In the genomic region with DNA sequence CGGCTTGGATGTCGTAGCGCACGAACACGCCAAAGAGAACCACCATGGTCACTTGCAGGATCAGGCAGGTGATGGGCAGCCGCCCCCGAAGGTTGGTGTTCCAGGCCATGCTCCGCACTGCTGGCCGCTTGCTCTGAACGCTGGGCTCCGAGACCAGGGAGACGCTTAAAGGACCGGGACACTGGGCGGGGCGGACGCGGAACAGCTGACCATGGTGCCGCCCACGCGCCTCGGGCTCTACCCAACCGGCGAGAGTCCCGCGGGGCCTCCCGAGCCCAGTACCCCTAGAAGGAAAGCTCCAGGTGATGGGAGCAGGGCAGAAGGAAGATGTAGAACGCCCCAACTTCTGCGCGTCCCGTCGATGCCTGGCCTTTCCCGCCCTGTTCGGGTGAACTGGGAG, we compare ENCODE assay signal across 9 mouse cellular contexts. TPM values are rescaled to one million over a fixed set of nuclear protein-coding genes. Genes with fewer than 3 reads are reported as not detected.
DNase-seq lines count a peak whose midpoint lies in the region; ATAC-seq and TF ChIP-seq lines count a peak whose summit lies in the region.
"Had no signal": no experiment of that assay in that cellular context is flagged by ENCODE, and none has a peak within 500 bp of the region (broad histone marks: within the 10 kb centered on the region; RNA-seq: fewer than 3 reads in every experiment).

A gene (minus strand): TSS at position 240 of the 400 bp plus-strand sequence.

- TF ChIP-seq POLR2A in limb, embryonic 14.5 days (IDR thresholded peaks at IDR 0.05; ENCODE audit: borderline replicate concordance, extremely low read depth, insufficient read depth, insufficient read length) = no peak

- H3K27ac ChIP-seq in heart, embryonic 13.5 days (replicated peaks) = no peak within 1 kb of the TSS
- H3K27ac ChIP-seq in limb, embryonic 14.5 days (replicated peaks; ENCODE audit: low read depth, low read length) = no peak within 1 kb of the TSS
- H3K27ac ChIP-seq: macrophage had no signal

- peaks cover 6% of the 10 kb centered on the region; the same call in 1 of the 2 replicates for H3K4me1 ChIP-seq in heart, embryonic 13.5 days
- no peaks in the 10 kb centered on the region; the same call in 1 of the 2 replicates for H3K4me1 ChIP-seq in limb, embryonic 14.5 days (ENCODE audit: control insufficient read depth, insufficient read depth, low read length)

- 5% methylated on average over 33 of the region's 33 CpGs for WGBS in heart, embryonic 13.5 days
- WGBS in limb, embryonic 14.5 days = 11% methylated on average over 33 of the region's 33 CpGs

- H3K9me3 ChIP-seq in heart, embryonic 13.5 days = no peaks in the 10 kb centered on the region
- H3K9me3 ChIP-seq in limb, embryonic 14.5 days (ENCODE audit: control insufficient read depth, low read length) = no peaks in the 10 kb centered on the region

- no peak within 1 kb of the TSS for H3K9ac ChIP-seq in heart, embryonic 13.5 days
- H3K9ac ChIP-seq in limb, embryonic 14.5 days (ENCODE audit: low read depth, low read length, severe bottlenecking) = no peak within 1 kb of the TSS

- H3K27me3 ChIP-seq in heart, embryonic 13.5 days (replicated peaks) = peaks cover 74% of the 10 kb centered on the region
- peaks cover 31% of the 10 kb centered on the region for H3K27me3 ChIP-seq in limb, embryonic 14.5 days (ENCODE audit: control insufficient read depth, insufficient read depth, low read length)

- H3K4me3 ChIP-seq in heart, embryonic 13.5 days = peak within 1 kb of the TSS; percentile 37
- peak within 1 kb of the TSS; percentile 15; the same call in 1 of the 2 replicates for H3K4me3 ChIP-seq in limb, embryonic 14.5 days (replicated peaks; ENCODE audit: low read length)

- ATAC-seq in heart, embryonic 13.5 days (ENCODE audit: extremely low read depth, insufficient number of reproducible peaks, low FRiP score, low TSS enrichment) = no peak
- ATAC-seq in limb, embryonic 14.5 days (ENCODE audit: low FRiP score, low read depth) = no peak

- no peak for DNase-seq in heart, postnatal 25 days (ENCODE audit: low spot score)
- DNase-seq in Muller cell, postnatal 12 days (ENCODE audit: inconsistent ontology term) = peak; percentile 20
- no peak for DNase-seq in gonadal fat pad, adult 2 months (ENCODE audit: low read depth)
- DNase-seq in limb, embryonic 14.5 days (ENCODE audit: low spot score) = no peak
- DNase-seq in layer of hippocampus, postnatal 25 days (ENCODE audit: extremely low spot score in 1 of 2, low spot score in 1 of 2) = no peak
- no peak for DNase-seq in cerebellum, adult 9-11 months
- no peak for DNase-seq in left cerebral cortex, postnatal 25 days (ENCODE audit: low spot score in 2 of 2)

- no peaks in the 10 kb centered on the region for H3K36me3 ChIP-seq in heart, embryonic 13.5 days
- no peaks in the 10 kb centered on the region for H3K36me3 ChIP-seq in limb, embryonic 14.5 days (ENCODE audit: control insufficient read depth, insufficient read depth, low read length)

- intact Hi-C loops in heart, postnatal 25 days (cut with DNase I) = no loop called here
- intact Hi-C loops in left cerebral cortex, postnatal 25 days (cut with DNase I) = no loop called here

- H3K4me2 ChIP-seq in heart, embryonic 13.5 days = peak within 1 kb of the TSS; percentile 62
- H3K4me2 ChIP-seq in limb, embryonic 14.5 days (replicated peaks; ENCODE audit: low read depth, low read length, severe bottlenecking) = peak within 1 kb of the TSS; percentile 32

RNA-seq across cellular contexts. Expression of the gene that starts here (rescaled TPM):
- 0.25 TPM in 1 of 2 replicates, not detected in the other for polyA plus RNA-seq in heart, embryonic 13.5 days (2015; fragmentation: Nextera tagmentation; extraction: Ambion mirVana)
- not detected for total RNA-seq in heart, postnatal 25 days (2021)
- 272 and 356 TPM in 2 replicates for polyA plus RNA-seq in gonadal fat pad, adult 2 months (2012; rRNA removed)
- polyA plus RNA-seq in limb, embryonic 14.5 days (2012; rRNA removed) = 0.08 and 0.14 TPM in 2 replicates
- 0.11 TPM in 1 of 2 replicates, not detected in the other for polyA plus RNA-seq in limb, embryonic 14.5 days (2014; fragmentation: Nextera tagmentation; extraction: Ambion mirVana)
- 1 to 10 TPM; 2.1 to 2.4 TPM for total RNA-seq in layer of hippocampus, postnatal 25 days (2021)
- 1 to 10 TPM; 2.0 to 2.8 TPM for total RNA-seq in left cerebral cortex, postnatal 25 days (2021)
- polyA plus RNA-seq: macrophage had no signal

Comparison
In these comparisons a context has a peak if more than half of its experiments do, and no peak if none do; other contexts are left out.
1. RNA of the gene that starts here (polyA plus RNA-seq): 272 to 356 TPM in gonadal fat pad, adult 2 months; 0.08 to 0.14 TPM in limb, embryonic 14.5 days and 0.25 TPM in heart, embryonic 13.5 days; every median in the first group is over 100 times any median in the second.